Comparison of ENCODE assay signal across 19 mouse cellular contexts in the genomic region with DNA sequence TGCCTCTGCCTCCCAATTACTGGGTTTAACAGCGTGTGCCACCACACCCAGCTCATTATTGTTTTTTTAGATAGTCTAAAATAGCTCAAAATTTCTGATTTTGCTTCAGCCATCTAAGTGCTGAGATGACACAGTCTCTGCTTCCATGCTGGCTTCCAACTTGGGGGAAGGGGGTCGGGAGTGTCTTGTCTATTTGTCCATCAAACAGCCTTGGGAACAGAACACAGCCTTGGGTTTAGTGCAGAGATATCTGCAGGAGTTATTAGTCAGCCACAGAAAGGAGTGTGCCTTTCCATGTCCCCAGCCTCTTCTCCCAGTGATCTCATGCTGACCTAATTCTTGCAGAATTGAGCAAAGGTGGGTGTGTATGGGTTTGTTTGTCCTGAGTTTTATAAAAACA.
"Had no signal": no experiment of that assay in that cellular context is flagged by ENCODE, and none has a peak within 500 bp of the region (broad histone marks: within the 10 kb centered on the region; RNA-seq: fewer than 3 reads in every experiment).

No protein-coding gene starts in this region.

- ATAC-seq: midbrain, embryonic 16.5 days had no signal

- H3K9me3 ChIP-seq: midbrain, embryonic 10.5 days; midbrain, embryonic 12.5 days; neural tube, embryonic 13.5 days; neural tube, embryonic 15.5 days had no signal

- H3K9ac ChIP-seq: lung, embryonic 14.5 days; midbrain, embryonic 12.5 days; neural tube, embryonic 13.5 days; neural tube, embryonic 15.5 days had no signal

- DNase-seq: lung, adult 18-20 months; lung, embryonic 14.5 days; lung, postnatal 10 days; lung, postnatal 4 days; midbrain, embryonic 14.5 days; retina, postnatal 1 day; right cerebral cortex, adult 18-20 months; right cerebral cortex, postnatal 25 days; right cerebral cortex, postnatal 4 days; spleen, adult 18-20 months; thymus, adult 18-20 months; thymus, postnatal 14 days; thymus, postnatal 36 days had no signal

- H3K36me3 ChIP-seq: midbrain, embryonic 10.5 days; midbrain, embryonic 12.5 days; neural tube, embryonic 13.5 days; neural tube, embryonic 15.5 days had no signal

- H3K27ac ChIP-seq: midbrain, embryonic 10.5 days; midbrain, embryonic 12.5 days; neural tube, embryonic 13.5 days; neural tube, embryonic 15.5 days had no signal

- H3K4me1 ChIP-seq: midbrain, embryonic 10.5 days; midbrain, embryonic 12.5 days; neural tube, embryonic 13.5 days; neural tube, embryonic 15.5 days had no signal

- H3K27me3 ChIP-seq: midbrain, embryonic 12.5 days; neural tube, embryonic 13.5 days; neural tube, embryonic 15.5 days had no signal

- H3K4me2 ChIP-seq: lung, embryonic 14.5 days; midbrain, embryonic 12.5 days; neural tube, embryonic 13.5 days; neural tube, embryonic 15.5 days had no signal

- H3K4me3 ChIP-seq: midbrain, embryonic 10.5 days; midbrain, embryonic 12.5 days; myocyte; neural tube, embryonic 13.5 days; neural tube, embryonic 15.5 days had no signal
